Mouse (Mus musculus) spleen, postnatal 4 days (tissue): ENCODE results near the gene Stat3.

Experiments used
- DNase-seq, 2 experiments: peaks; one replicate each; pipeline ENCODE4 v3.0.0; 2022; ENCODE audit warnings: low spot score in 2 of 2

Stat3 gene

GRCm38 (mm10) chr11:100924386-100924919, 14.9 kb downstream of the Stat3 start:
- DNase-seq = no peak

GRCm38 (mm10) chr11:100920887-100921624, 18.3 kb downstream of the Stat3 start:
- no peak for DNase-seq

- no peak for DNase-seq
These were observed 21.3 kb downstream of the Stat3 start for GRCm38 (mm10) chr11:100918007-100918406.

GRCm38 (mm10) chr11:100916432-100916971, 22.8 kb downstream of the Stat3 start:
- no peak for DNase-seq

GRCm38 (mm10) chr11:100915063-100915462, 24.3 kb downstream of the Stat3 start:
- no peak for DNase-seq

- no peak for DNase-seq
These were observed 24.9 kb downstream of the Stat3 start for GRCm38 (mm10) chr11:100914415-100914814.

GRCm38 (mm10) chr11:100912401-100913155, 26.8 kb downstream of the Stat3 start:
- no peak for DNase-seq

GRCm38 (mm10) chr11:100908567-100908966, 30.8 kb downstream of the Stat3 start:
- DNase-seq = no peak

- no peak for DNase-seq
These were observed 31.2 kb downstream of the Stat3 start for GRCm38 (mm10) chr11:100908112-100908511.

GRCm38 (mm10) chr11:100906885-100907284, 32.5 kb downstream of the Stat3 start:
- no peak for DNase-seq

GRCm38 (mm10) chr11:100905929-100906328, 33.4 kb downstream of the Stat3 start:
- DNase-seq = no peak

- no peak for DNase-seq
These were observed 34.6 kb downstream of the Stat3 start for GRCm38 (mm10) chr11:100904580-100905351.

GRCm38 (mm10) chr11:100898441-100899199, 40.7 kb downstream of the Stat3 start:
- DNase-seq = no peak

GRCm38 (mm10) chr11:100897294-100898231, 41.8 kb downstream of the Stat3 start:
- no peak for DNase-seq

- DNase-seq = no peak
These were observed 43.3 kb downstream of the Stat3 start for GRCm38 (mm10) chr11:100896078-100896477.

GRCm38 (mm10) chr11:100894146-100894918, 45.0 kb downstream of the Stat3 start:
- no peak for DNase-seq

- DNase-seq = peak; percentile 91 to 96
These were observed 45.9 kb downstream of the Stat3 start for GRCm38 (mm10) chr11:100893482-100893881.

- no peak for DNase-seq
These were observed 46.9 kb downstream of the Stat3 start for GRCm38 (mm10) chr11:100892435-100892834.
